Mouse (Mus musculus): ENCODE data around the gene Col26a1. TPM values are rescaled to one million over a fixed set of nuclear protein-coding genes. Genes with fewer than 3 reads are reported as not detected.

Col26a1 gene
- polyA plus RNA-seq, 1 experiment, result 0.11 TPM

GRCm38 (mm10) chr5:136796917-136797316, 86.1 kb downstream of the Col26a1 start:
- H3K36me3 ChIP-seq (ENCODE audit: control insufficient read depth, insufficient read depth), result no peaks in the 10 kb centered on the region
- H3K79me3 ChIP-seq (ENCODE audit: low read depth), result no peaks in the 10 kb centered on the region
- H3ac ChIP-seq (ENCODE audit: control insufficient read depth, insufficient read length, low read depth), result no peak overlapping the region

DNA sequence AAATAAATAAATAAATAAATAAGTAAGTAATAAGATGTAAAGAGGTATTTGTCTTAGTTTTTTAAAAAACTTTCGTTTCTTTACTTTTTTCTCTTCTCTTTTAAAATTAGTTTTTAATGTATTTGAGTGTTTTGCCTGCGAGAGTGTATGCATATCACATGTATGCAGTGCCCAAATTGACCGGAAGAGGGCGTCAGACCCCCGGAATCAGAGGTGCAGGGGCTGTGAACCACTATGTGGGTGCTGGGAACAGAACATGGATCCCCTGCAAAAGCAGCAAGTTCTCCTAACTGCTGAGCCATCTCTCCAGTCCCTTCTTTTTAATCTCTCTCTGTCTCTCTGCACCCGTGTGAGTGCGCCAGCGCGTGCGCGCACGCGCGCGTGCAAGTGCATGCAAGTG, 89.2 kb downstream of the Col26a1 start:
- peaks cover 3% of the 10 kb centered on the region for H3K27me3 ChIP-seq (ENCODE audit: control insufficient read depth, insufficient read depth, insufficient read length)
- H3K36me3 ChIP-seq (ENCODE audit: control insufficient read depth, insufficient read depth), result no peaks in the 10 kb centered on the region
- H3K4me3 ChIP-seq (ENCODE audit: insufficient read depth, poor library complexity, severe bottlenecking), result no peak overlapping the region
- no peaks in the 10 kb centered on the region for H3K79me3 ChIP-seq (ENCODE audit: low read depth)
- TF ChIP-seq MYOD1 (IDR thresholded peaks at IDR 0.05; ENCODE audit: control insufficient read depth, insufficient read length, low read depth) (no peak), MAX (IDR thresholded peaks at IDR 0.05) (no peak), CEBPB (IDR thresholded peaks at IDR 0.05; ENCODE audit: low read depth) (no peak), FOSL1 (IDR thresholded peaks at IDR 0.05; ENCODE audit: insufficient read depth, low read length, poor library complexity, severe bottlenecking) (no peak), USF1 (IDR thresholded peaks at IDR 0.05; ENCODE audit: low read depth) (no peak), MYOG (IDR thresholded peaks at IDR 0.05; ENCODE audit: control insufficient read depth, extremely low read depth, insufficient read length) (no peak), CTCF (IDR thresholded peaks at IDR 0.05; ENCODE audit: control insufficient read depth, insufficient read depth, insufficient read length) (no peak)
- H3K79me2 ChIP-seq (ENCODE audit: control insufficient read depth, insufficient read depth), result no peaks in the 10 kb centered on the region
- no peak overlapping the region for H3ac ChIP-seq (ENCODE audit: control insufficient read depth, insufficient read length, low read depth)

More at GRCm38 (mm10) chr5:136796917-136797316, 86.1 kb downstream of the Col26a1 start:
- TF ChIP-seq CTCF (IDR thresholded peaks at IDR 0.05; ENCODE audit: control insufficient read depth, insufficient read depth, insufficient read length) (no peak), MAX (IDR thresholded peaks at IDR 0.05) (no peak), FOSL1 (IDR thresholded peaks at IDR 0.05; ENCODE audit: insufficient read depth, low read length, poor library complexity, severe bottlenecking) (no peak), MYOD1 (IDR thresholded peaks at IDR 0.05; ENCODE audit: control insufficient read depth, insufficient read length, low read depth) (no peak), USF1 (IDR thresholded peaks at IDR 0.05; ENCODE audit: low read depth) (no peak), MYOG (IDR thresholded peaks at IDR 0.05; ENCODE audit: control insufficient read depth, extremely low read depth, insufficient read length) (no peak), CEBPB (IDR thresholded peaks at IDR 0.05; ENCODE audit: low read depth) (no peak)
- no peak overlapping the region for H3K4me3 ChIP-seq (ENCODE audit: insufficient read depth, poor library complexity, severe bottlenecking)
- H3K79me2 ChIP-seq (ENCODE audit: control insufficient read depth, insufficient read depth), result no peaks in the 10 kb centered on the region
- H3K27me3 ChIP-seq (ENCODE audit: control insufficient read depth, insufficient read depth, insufficient read length), result peaks cover 7% of the 10 kb centered on the region

DNA sequence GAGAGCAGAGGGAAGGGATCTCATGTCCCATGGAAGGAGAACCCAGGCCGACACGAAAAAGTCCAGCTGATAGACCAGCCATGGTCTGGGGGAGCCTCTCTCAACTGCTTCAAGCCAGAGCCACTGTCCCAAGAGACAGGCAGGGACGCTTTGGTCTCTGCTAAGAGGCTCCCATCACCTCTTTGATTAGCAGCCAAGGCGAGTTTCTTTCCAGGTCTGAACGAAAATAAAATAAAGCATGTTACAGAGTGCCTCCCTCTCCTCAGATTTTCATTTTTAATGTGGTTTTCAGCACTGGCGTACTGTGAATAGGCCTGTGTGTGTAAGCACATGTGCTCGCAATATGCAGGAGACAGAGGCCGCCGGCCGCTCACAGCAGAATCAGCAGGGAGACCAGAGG, 90.5 kb downstream of the Col26a1 start:
- no peaks in the 10 kb centered on the region for H3K79me3 ChIP-seq (ENCODE audit: low read depth)
- H3K36me3 ChIP-seq (ENCODE audit: control insufficient read depth, insufficient read depth), result no peaks in the 10 kb centered on the region
- no peaks in the 10 kb centered on the region for H3K79me2 ChIP-seq (ENCODE audit: control insufficient read depth, insufficient read depth)
- H3ac ChIP-seq (ENCODE audit: control insufficient read depth, insufficient read length, low read depth), result no peak overlapping the region
- TF ChIP-seq USF1 (IDR thresholded peaks at IDR 0.05; ENCODE audit: low read depth), result no peak
- no peak for TF ChIP-seq MYOD1 (IDR thresholded peaks at IDR 0.05; ENCODE audit: control insufficient read depth, insufficient read length, low read depth)
- no peak for TF ChIP-seq CTCF (IDR thresholded peaks at IDR 0.05; ENCODE audit: control insufficient read depth, insufficient read depth, insufficient read length)
- TF ChIP-seq MYOG (IDR thresholded peaks at IDR 0.05; ENCODE audit: control insufficient read depth, extremely low read depth, insufficient read length), result no peak
- no peak for TF ChIP-seq CEBPB (IDR thresholded peaks at IDR 0.05; ENCODE audit: low read depth)
- no peak for TF ChIP-seq FOSL1 (IDR thresholded peaks at IDR 0.05; ENCODE audit: insufficient read depth, low read length, poor library complexity, severe bottlenecking)
- TF ChIP-seq MAX (IDR thresholded peaks at IDR 0.05), result no peak
- no peak overlapping the region for H3K4me3 ChIP-seq (ENCODE audit: insufficient read depth, poor library complexity, severe bottlenecking)
- H3K27me3 ChIP-seq (ENCODE audit: control insufficient read depth, insufficient read depth, insufficient read length), result peaks cover 7% of the 10 kb centered on the region

GRCm38 (mm10) chr5:136791204-136791603, 91.8 kb downstream of the Col26a1 start:
- Histone ChIP-seq H3K4me3 (ENCODE audit: insufficient read depth, poor library complexity, severe bottlenecking) (no peak overlapping the region), H3K27me3 (ENCODE audit: control insufficient read depth, insufficient read depth, insufficient read length) (peaks cover 7% of the 10 kb centered on the region), H3K79me2 (ENCODE audit: control insufficient read depth, insufficient read depth) (no peaks in the 10 kb centered on the region), H3K79me3 (ENCODE audit: low read depth) (no peaks in the 10 kb centered on the region), H3K36me3 (ENCODE audit: control insufficient read depth, insufficient read depth) (no peaks in the 10 kb centered on the region), H3ac (ENCODE audit: control insufficient read depth, insufficient read length, low read depth) (no peak overlapping the region)
- TF ChIP-seq FOSL1 (IDR thresholded peaks at IDR 0.05; ENCODE audit: insufficient read depth, low read length, poor library complexity, severe bottlenecking) (no peak), CEBPB (IDR thresholded peaks at IDR 0.05; ENCODE audit: low read depth) (no peak), USF1 (IDR thresholded peaks at IDR 0.05; ENCODE audit: low read depth) (no peak), MAX (IDR thresholded peaks at IDR 0.05) (no peak), MYOG (IDR thresholded peaks at IDR 0.05; ENCODE audit: control insufficient read depth, extremely low read depth, insufficient read length) (no peak), CTCF (IDR thresholded peaks at IDR 0.05; ENCODE audit: control insufficient read depth, insufficient read depth, insufficient read length) (no peak), MYOD1 (IDR thresholded peaks at IDR 0.05; ENCODE audit: control insufficient read depth, insufficient read length, low read depth) (no peak)

DNA sequence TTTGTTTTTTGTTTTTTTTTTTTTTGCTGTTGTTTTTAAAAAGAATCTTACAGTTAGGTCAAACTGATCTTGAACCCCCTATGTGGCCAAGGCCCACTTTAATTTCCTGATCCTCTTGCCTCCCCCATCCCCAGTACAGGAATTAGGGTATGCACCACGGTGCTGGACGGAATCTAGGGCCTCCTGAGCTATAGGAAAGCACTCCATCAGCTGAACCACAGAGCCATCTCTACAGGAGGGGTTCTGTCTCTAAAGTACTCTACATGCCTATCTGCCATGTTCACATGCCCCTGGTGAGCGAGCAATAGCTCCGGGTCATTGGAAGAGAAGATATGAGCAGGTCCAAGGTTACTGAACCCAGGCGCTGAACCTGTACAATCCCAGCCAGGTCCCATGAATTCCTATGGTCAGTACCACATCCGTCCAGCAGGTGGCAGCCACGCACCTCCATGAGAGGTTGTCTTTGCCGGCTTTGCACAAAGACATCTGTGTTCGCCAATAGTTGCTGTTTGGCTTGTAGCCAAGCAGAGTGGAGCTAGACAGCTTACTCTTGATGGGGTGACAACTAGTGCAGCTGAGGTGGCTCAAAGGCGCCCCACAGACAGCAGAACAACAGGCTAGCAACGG, 92.3 kb downstream of the Col26a1 start:
- Histone ChIP-seq H3K79me3 (ENCODE audit: low read depth) (no peaks in the 10 kb centered on the region), H3K79me2 (ENCODE audit: control insufficient read depth, insufficient read depth) (no peaks in the 10 kb centered on the region), H3K36me3 (ENCODE audit: control insufficient read depth, insufficient read depth) (no peaks in the 10 kb centered on the region), H3K4me3 (ENCODE audit: insufficient read depth, poor library complexity, severe bottlenecking) (no peak overlapping the region), H3K27me3 (ENCODE audit: control insufficient read depth, insufficient read depth, insufficient read length) (peaks cover 7% of the 10 kb centered on the region), H3ac (ENCODE audit: control insufficient read depth, insufficient read length, low read depth) (no peak overlapping the region)
- TF ChIP-seq CTCF (IDR thresholded peaks at IDR 0.05; ENCODE audit: control insufficient read depth, insufficient read depth, insufficient read length) (peak; percentile 91), MYOD1 (IDR thresholded peaks at IDR 0.05; ENCODE audit: control insufficient read depth, insufficient read length, low read depth) (no peak)

DNA sequence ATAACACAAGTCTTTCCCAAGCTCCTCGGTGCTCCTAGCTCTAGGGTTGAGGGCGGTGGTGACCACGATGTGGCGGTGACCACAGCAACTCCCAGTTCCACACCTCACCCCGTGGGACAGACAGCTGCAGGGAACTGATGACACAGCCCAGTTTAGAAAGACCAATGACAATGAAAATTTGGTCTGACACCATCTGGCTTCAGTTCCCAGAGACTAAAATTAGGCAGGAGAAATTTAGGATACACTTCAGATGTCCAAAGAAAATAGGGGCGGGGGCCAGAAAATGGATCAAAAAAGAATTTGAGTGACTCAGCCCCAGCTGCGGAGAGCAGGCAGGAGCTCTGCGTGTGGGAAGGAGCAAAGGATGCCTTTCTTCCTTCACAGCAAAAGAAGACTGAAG, 98.5 kb downstream of the Col26a1 start:
- H3K4me3 ChIP-seq (ENCODE audit: insufficient read depth, poor library complexity, severe bottlenecking), result no peak overlapping the region
- no peak overlapping the region for H3ac ChIP-seq (ENCODE audit: control insufficient read depth, insufficient read length, low read depth)
- H3K36me3 ChIP-seq (ENCODE audit: control insufficient read depth, insufficient read depth), result no peaks in the 10 kb centered on the region
- no peak for TF ChIP-seq CEBPB (IDR thresholded peaks at IDR 0.05; ENCODE audit: low read depth)
- TF ChIP-seq USF1 (IDR thresholded peaks at IDR 0.05; ENCODE audit: low read depth), result no peak
- no peak for TF ChIP-seq MYOD1 (IDR thresholded peaks at IDR 0.05; ENCODE audit: control insufficient read depth, insufficient read length, low read depth)
- TF ChIP-seq FOSL1 (IDR thresholded peaks at IDR 0.05; ENCODE audit: insufficient read depth, low read length, poor library complexity, severe bottlenecking), result no peak
- no peak for TF ChIP-seq MAX (IDR thresholded peaks at IDR 0.05)
- TF ChIP-seq MYOG (IDR thresholded peaks at IDR 0.05; ENCODE audit: control insufficient read depth, extremely low read depth, insufficient read length), result no peak
- TF ChIP-seq CTCF (IDR thresholded peaks at IDR 0.05; ENCODE audit: control insufficient read depth, insufficient read depth, insufficient read length), result no peak
- peaks cover 4% of the 10 kb centered on the region for H3K27me3 ChIP-seq (ENCODE audit: control insufficient read depth, insufficient read depth, insufficient read length)
- no peaks in the 10 kb centered on the region for H3K79me2 ChIP-seq (ENCODE audit: control insufficient read depth, insufficient read depth)
- no peaks in the 10 kb centered on the region for H3K79me3 ChIP-seq (ENCODE audit: low read depth)
